Mouse (Mus musculus): ENCODE data around the gene Ttc9.
A peak's percentile ranks its signal among the peaks of the same experiment; 100 is the strongest.

The Ttc9 gene

GRCm38 (mm10) chr12:81630915-81631660 lies at the start of gene Ttc9:
TSS of gene Ttc9 (plus strand) at chr12:81631249.
- no peak for DNase-seq (ENCODE audit: low read depth, low spot score)

- DNase-seq (ENCODE audit: low read depth, low spot score) = peak; percentile 99
These were observed 36.0 kb upstream of the Ttc9 start, which contains the start of gene Med6 for GRCm38 (mm10) chr12:81594902-81595671. TSS of gene Med6 (minus strand) at chr12:81595008.

- DNase-seq (ENCODE audit: low read depth, low spot score) = no peak
These were observed 34.3 kb upstream of the Ttc9 start for GRCm38 (mm10) chr12:81596547-81597262.

GRCm38 (mm10) chr12:81604995-81605784 lies 25.9 kb upstream of the Ttc9 start:
- DNase-seq (ENCODE audit: low read depth, low spot score) = no peak

- no peak for DNase-seq (ENCODE audit: low read depth, low spot score)
These were observed 21.6 kb upstream of the Ttc9 start for GRCm38 (mm10) chr12:81609445-81609844.

- DNase-seq (ENCODE audit: low read depth, low spot score) = no peak
These were observed 15.2 kb upstream of the Ttc9 start for GRCm38 (mm10) chr12:81615807-81616206.

- DNase-seq (ENCODE audit: low read depth, low spot score) = no peak
These were observed 14.1 kb upstream of the Ttc9 start for GRCm38 (mm10) chr12:81616980-81617379.

GRCm38 (mm10) chr12:81619302-81619701 lies 11.7 kb upstream of the Ttc9 start:
- DNase-seq (ENCODE audit: low read depth, low spot score) = peak; percentile 48

- DNase-seq (ENCODE audit: low read depth, low spot score) = no peak
These were observed 7.7 kb upstream of the Ttc9 start for GRCm38 (mm10) chr12:81623377-81623776.

GRCm38 (mm10) chr12:81626226-81626861 lies 4.7 kb upstream of the Ttc9 start:
- DNase-seq (ENCODE audit: low read depth, low spot score) = no peak

GRCm38 (mm10) chr12:81627426-81627825 lies 3.6 kb upstream of the Ttc9 start:
- no peak for DNase-seq (ENCODE audit: low read depth, low spot score)

- DNase-seq (ENCODE audit: low read depth, low spot score) = no peak
These were observed 3.0 kb upstream of the Ttc9 start for GRCm38 (mm10) chr12:81628091-81628490.

- no peak for DNase-seq (ENCODE audit: low read depth, low spot score)
These were observed 532 bp upstream of the Ttc9 start for GRCm38 (mm10) chr12:81630520-81630914.

GRCm38 (mm10) chr12:81631661-81632401 lies 782 bp downstream of the Ttc9 start:
- DNase-seq (ENCODE audit: low read depth, low spot score) = no peak

- DNase-seq (ENCODE audit: low read depth, low spot score) = no peak
These were observed 2.2 kb downstream of the Ttc9 start for GRCm38 (mm10) chr12:81633246-81633645.

GRCm38 (mm10) chr12:81640656-81641055 lies 9.6 kb downstream of the Ttc9 start:
- DNase-seq (ENCODE audit: low read depth, low spot score) = no peak

- no peak for DNase-seq (ENCODE audit: low read depth, low spot score)
These were observed 11.5 kb downstream of the Ttc9 start for GRCm38 (mm10) chr12:81642361-81643082.

- DNase-seq (ENCODE audit: low read depth, low spot score) = no peak
These were observed 15.8 kb downstream of the Ttc9 start for GRCm38 (mm10) chr12:81646811-81647210.

- DNase-seq (ENCODE audit: low read depth, low spot score) = no peak
These were observed 22.3 kb downstream of the Ttc9 start for GRCm38 (mm10) chr12:81653344-81653743.

- no peak for DNase-seq (ENCODE audit: low read depth, low spot score)
These were observed 26.3 kb downstream of the Ttc9 start for GRCm38 (mm10) chr12:81657321-81657720.

Data from retina, adult 2 months (tissue).